Mouse (Mus musculus): ENCODE data around the gene Dusp8.
"Not testable (repeated sequence)": the region's sequence is repeated elsewhere in the genome, so short reads cannot be mapped to it uniquely, and the experiment has no call there.

The Dusp8 gene

GRCm38 (mm10) chr7:142095183-142095931, at the start of gene Dusp8:
TSS of gene Dusp8 (minus strand) at chr7:142095843.
- peak; percentile 87 for DNase-seq (ENCODE audit: low spot score)

GRCm38 (mm10) chr7:142144507-142144906, 48.9 kb upstream of the Dusp8 start, which contains the start of gene Gm45337:
TSS of gene Gm45337 (minus strand) at chr7:142144607.
- no peak for DNase-seq (ENCODE audit: low spot score)

- DNase-seq (ENCODE audit: low spot score) = not testable (repeated sequence)
Measured at GRCm38 (mm10) chr7:142143506-142144010, 47.9 kb upstream of the Dusp8 start.

GRCm38 (mm10) chr7:142140696-142141095, 45.1 kb upstream of the Dusp8 start:
- DNase-seq (ENCODE audit: low spot score) = no peak

GRCm38 (mm10) chr7:142135934-142136333, 40.3 kb upstream of the Dusp8 start, which contains the start of gene Gm39115:
TSS of gene Gm39115 (minus strand) at chr7:142136034.
- DNase-seq (ENCODE audit: low spot score) = not testable (repeated sequence)

GRCm38 (mm10) chr7:142134206-142134995, 38.8 kb upstream of the Dusp8 start:
- DNase-seq (ENCODE audit: low spot score) = no peak

- DNase-seq (ENCODE audit: low spot score) = no peak
Measured at GRCm38 (mm10) chr7:142128843-142129242, 33.2 kb upstream of the Dusp8 start.

GRCm38 (mm10) chr7:142120629-142121028, 25.0 kb upstream of the Dusp8 start, which contains the start of gene Gm45618:
TSS of gene Gm45618 (minus strand) at chr7:142120729.
- not testable (repeated sequence) for DNase-seq (ENCODE audit: low spot score)

GRCm38 (mm10) chr7:142119632-142120031, 24.0 kb upstream of the Dusp8 start:
- DNase-seq (ENCODE audit: low spot score) = no peak

GRCm38 (mm10) chr7:142104747-142105146, 9.1 kb upstream of the Dusp8 start:
- no peak for DNase-seq (ENCODE audit: low spot score)

- peak; percentile 63 for DNase-seq (ENCODE audit: low spot score)
Measured at GRCm38 (mm10) chr7:142097776-142098175, 2.1 kb upstream of the Dusp8 start.

GRCm38 (mm10) chr7:142096701-142097100, 1.1 kb upstream of the Dusp8 start:
- DNase-seq (ENCODE audit: low spot score) = no peak

GRCm38 (mm10) chr7:142094301-142095143, 1.1 kb downstream of the Dusp8 start:
- DNase-seq (ENCODE audit: low spot score) = peak; percentile 34

- no peak for DNase-seq (ENCODE audit: low spot score)
Measured at GRCm38 (mm10) chr7:142093696-142094240, 1.9 kb downstream of the Dusp8 start.

- no peak for DNase-seq (ENCODE audit: low spot score)
Measured at GRCm38 (mm10) chr7:142092991-142093390, 2.7 kb downstream of the Dusp8 start.

GRCm38 (mm10) chr7:142091848-142092247, 3.8 kb downstream of the Dusp8 start:
- DNase-seq (ENCODE audit: low spot score) = no peak

- DNase-seq (ENCODE audit: low spot score) = no peak
Measured at GRCm38 (mm10) chr7:142089648-142090447, 5.8 kb downstream of the Dusp8 start.

GRCm38 (mm10) chr7:142088886-142089285, 6.8 kb downstream of the Dusp8 start:
- DNase-seq (ENCODE audit: low spot score) = no peak

- DNase-seq (ENCODE audit: low spot score) = no peak
Measured at GRCm38 (mm10) chr7:142087069-142087652, 8.5 kb downstream of the Dusp8 start.

Data from T-cell, adult 2 months (primary cell).